Mouse (Mus musculus) myocyte (in vitro differentiated cells): ENCODE results near the gene Prkcb.

ENCODE experiments used
- MAX ChIP-seq: IDR thresholded peaks from one replicate; pipeline ENCODE4 v1.6.1; 2011; ENCODE audit warnings: low read depth, mild to moderate bottlenecking, control low read depth
- MYOD1 ChIP-seq, 3 experiments: IDR thresholded peaks; one replicate each; pipeline ENCODE4 v1.6.1; 2011; ENCODE audit warnings: control low read depth in 2 of 3, low read depth in 2 of 3, mild to moderate bottlenecking in 2 of 3, moderate library complexity in 1 of 3; ENCODE audit not compliant: insufficient read length in 2 of 3, control insufficient read depth in 1 of 3
- POLR2A ChIP-seq: IDR thresholded peaks from one replicate; pipeline ENCODE4 v1.6.1; 2011; ENCODE audit warnings: low read depth, mild to moderate bottlenecking, control low read depth, moderate library complexity; ENCODE audit not compliant: insufficient read length

- no peak for TF ChIP-seq POLR2A
- TF ChIP-seq MAX: no peak
- TF ChIP-seq MYOD1 (IDR thresholded peaks at IDR 0.05; ENCODE audit: control insufficient read depth in 1 of 3, insufficient read length in 2 of 3, low read depth in 2 of 3): no peak
Measured at GRCm38 (mm10) chr7:122302538-122302937, 14.0 kb downstream of the Prkcb start.
